Mouse (Mus musculus): ENCODE measurements at regions not wholly inside any gene's neighbourhood (a gene's known extent, or its start where the extent isn't known, plus 50 kb on each side); places are given as distances from the start of the nearest gene placed in this dataset.

DNA sequence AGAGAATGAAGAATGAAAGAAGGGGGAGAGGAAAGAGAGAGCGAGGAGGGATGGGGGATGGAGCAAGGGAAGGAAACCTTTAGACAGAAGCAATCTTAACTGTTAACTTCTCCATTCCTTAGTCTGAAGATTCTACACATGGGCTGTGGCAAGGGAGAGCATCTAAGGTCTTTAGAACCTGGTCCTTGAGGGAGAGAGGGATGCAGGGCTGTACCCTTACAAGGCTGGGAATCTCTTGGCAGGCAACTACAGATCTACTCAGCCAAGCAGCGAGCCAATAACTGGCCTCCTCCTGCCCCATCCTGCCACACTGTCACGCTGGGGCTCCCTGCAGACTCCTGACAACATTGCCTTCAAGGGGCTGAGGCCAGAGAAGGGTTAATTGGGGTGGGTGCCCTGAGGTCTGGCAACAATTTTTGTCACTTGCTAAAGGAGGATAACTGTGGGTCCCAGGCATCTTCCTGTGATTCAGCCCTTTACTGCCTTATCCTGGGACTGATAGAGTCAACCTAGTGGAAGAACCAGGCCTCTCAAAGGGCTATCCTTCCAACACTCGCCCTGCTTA lies 205.7 kb downstream of the Rpap3 start:
- DNase-seq, result no peak

DNA sequence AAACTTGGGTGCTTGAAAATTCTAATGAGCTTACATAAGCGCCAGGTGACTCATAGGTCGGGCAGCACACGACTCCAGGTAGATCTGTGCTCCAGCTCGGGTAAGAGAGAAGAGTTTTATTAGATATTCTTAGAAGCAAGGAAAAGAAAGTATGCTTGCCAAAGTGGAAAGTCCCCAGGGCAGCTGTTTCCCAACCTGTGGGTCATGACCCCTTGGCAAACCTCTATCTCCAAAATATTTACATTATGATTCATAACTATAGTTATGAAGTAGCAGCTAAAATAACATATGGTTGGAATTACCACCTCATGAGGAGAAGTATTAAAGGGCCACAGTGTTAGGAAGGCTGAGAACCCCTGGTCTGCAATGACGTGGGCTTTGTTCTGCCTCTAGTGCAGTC lies 206.4 kb downstream of the Rpap3 start:
- DNase-seq, result no peak

DNA sequence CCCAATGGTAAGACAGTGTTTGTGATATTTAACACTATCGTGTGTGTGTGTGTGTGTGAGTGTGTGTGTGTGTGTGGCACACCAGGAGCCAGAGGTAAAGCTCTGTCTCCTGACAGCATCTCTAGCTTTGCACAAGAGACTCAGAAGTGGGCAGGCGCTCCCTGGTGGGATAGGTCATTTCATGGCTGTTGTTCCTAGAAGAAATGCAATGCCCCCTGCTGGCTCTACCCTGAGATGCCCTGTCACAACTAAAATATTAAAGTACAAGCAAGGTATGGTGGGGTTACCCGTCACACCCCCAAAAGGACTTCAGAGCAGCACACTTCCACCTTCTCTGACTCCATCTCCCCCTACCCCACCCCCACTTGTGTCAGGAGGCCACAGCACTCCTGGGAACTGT lies 207.2 kb downstream of the Rpap3 start:
- DNase-seq, result no peak

DNA sequence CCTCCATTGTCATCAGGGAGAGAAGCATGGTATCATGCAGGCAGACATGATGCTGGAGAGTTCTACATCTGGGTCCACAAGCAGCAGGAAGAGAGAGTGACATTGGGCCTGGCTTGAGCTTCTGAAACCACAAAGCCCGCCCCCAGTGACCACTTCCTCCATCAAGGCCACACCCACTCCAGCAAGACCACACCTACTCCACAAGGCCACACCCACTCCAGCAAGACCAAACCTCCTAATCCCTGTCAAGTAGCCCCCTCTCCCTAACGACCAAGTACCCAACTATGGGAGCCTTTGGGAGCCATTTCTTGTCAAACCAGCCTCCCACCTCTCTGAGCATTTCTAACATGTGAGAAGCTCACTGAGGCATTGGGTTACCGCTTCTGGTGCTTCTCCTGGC lies 209.6 kb downstream of the Rpap3 start:
- DNase-seq, result no peak

DNA sequence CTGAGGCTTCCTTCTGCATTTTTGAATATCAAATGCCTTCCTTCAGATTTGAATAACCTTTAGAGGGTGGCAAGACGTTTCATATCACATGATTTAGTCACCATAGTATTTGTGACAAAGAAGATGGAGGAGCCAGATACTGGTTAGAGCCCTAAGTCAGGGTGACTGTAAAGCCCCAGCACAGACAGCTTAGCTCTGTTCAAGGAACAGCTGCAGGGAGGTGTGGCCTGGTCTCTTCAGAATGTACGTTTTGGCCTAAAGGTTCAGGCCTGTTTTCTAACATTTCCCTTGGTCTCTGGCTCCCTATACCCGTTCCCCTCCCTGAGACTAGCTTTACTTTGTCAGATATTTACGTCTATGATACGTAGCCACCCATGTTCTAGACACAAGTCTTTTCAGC lies 212.3 kb downstream of the Rpap3 start:
- DNase-seq, result no peak

DNA sequence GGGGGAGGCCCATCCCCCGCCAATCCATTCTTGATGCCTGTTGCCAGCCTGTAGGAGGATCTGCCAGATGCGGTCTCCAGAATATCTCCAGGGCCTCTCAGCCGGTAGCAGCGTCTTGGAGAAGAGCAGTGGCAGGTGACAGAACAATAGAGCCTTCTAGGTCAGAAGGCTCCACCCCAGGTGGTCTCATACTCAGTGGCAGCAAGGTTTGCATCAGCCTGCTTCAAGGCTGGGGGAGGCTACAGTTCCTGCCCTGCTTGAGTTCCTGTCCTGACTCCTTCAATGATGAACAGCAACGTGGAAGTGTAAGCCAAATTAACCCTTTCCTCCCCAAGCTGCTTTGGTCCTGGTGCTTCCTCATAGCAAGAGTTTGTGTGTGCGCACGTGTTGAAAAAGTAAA lies 213.8 kb downstream of the Rpap3 start:
- no peak for DNase-seq

DNA sequence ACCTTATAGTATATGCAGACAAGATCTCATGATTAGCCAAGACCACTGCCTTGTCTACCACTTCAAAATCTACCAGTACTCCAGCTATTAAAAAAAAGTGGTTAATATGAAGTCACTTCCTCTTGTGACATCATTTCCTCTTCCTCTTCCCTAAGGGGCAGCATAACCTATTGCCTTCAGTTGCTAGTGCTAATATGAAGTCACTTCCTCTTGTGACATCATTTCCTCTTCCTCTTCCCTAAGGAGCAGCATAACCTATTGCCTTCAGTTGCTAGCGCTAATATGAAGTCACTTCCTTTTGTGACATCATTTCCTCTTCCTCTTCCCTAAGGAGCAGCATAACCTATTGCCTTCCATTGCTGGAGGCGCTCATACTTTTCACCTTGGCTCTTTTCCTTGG lies 218.2 kb downstream of the Rpap3 start:
- DNase-seq, result no peak

DNA sequence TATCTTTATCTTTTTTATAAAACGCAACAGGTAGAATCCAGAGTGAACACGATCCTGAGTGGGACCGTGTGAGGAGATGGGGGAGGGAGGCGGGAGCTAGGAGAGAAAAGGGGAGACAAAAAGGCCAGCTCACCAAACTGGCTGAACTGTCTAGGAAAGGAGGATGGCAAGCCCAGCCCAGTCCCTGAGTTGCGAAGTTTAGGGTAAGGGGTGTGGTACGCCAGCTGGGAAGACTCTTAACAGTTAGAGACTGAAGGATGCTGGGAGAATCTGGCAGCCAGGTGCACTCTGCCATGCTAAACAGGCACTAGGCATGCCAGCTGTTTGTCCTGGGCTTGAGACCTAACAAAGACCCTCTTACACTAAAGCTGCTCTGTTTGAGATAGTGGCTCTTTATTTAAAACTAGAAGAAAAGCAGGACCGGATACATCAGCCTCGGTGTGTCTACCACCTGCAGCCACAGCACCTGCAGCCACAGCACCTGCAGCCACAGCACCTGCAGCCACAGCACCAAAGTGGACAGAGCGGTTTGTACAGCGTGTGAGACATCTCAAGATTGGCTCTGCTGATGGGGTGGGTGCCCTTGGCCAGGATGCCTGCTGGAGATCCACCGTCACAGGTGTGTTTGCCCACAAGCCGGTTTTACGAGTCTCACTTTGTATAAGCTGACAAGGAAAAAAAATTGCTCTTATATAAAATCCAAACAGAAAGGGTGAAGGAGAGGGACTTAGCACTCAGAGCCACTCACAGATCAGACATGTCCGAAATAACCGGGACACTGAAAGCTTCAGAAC lies 225.1 kb upstream of the Amigo2 start:
- DNase-seq, result no peak

DNA sequence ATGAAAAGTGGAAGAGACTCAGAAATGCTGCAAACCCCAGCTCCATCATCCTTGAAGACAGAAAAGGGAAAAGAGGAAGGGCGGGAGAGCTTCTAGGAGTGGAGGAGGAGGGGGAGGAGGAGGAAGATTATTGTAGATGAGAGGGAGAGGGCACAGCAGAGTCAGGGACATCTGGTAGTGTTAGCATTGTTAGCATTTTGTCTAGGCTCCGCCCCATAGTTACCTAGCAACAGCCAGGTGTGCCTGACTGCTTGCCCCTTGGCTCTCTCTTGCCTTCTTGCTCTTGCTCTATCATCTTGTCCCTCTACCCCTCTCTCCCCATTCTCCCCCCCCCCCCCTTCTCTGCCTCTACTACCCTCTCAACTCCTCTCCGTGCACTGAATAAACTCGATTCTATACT lies 224.4 kb upstream of the Amigo2 start:
- no peak for DNase-seq

DNA sequence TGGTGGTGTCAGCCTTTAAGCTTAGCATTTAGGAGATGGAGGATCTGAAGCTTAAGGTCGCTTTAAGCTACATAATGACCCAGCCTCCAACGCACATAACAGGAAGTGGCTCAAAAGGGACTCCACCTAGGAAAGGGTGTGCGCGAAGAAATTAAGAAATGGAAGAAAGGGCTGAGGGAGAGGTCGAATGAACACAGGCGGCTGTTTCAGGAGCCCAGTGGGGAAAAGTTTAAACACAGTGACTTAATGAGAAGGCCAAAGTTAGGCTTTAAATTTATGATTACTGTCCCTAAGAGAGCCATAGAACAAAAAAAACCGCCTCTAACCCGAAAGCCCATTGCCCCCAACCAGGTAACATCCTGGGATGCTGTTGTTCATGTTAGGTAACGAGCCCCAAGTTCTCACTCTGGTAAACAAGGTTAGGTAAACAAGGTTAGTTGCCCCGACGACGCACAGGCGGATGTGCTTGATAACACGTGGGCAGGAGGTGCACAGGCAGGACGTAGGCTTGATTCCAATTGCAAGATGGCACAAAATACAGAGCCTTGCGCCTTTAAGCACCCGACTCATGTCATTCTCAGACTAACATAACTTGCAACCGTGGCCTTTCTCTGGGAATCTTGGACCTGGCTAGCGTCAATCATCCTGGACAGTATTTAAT lies 222.7 kb upstream of the Amigo2 start:
- no peak for DNase-seq

DNA sequence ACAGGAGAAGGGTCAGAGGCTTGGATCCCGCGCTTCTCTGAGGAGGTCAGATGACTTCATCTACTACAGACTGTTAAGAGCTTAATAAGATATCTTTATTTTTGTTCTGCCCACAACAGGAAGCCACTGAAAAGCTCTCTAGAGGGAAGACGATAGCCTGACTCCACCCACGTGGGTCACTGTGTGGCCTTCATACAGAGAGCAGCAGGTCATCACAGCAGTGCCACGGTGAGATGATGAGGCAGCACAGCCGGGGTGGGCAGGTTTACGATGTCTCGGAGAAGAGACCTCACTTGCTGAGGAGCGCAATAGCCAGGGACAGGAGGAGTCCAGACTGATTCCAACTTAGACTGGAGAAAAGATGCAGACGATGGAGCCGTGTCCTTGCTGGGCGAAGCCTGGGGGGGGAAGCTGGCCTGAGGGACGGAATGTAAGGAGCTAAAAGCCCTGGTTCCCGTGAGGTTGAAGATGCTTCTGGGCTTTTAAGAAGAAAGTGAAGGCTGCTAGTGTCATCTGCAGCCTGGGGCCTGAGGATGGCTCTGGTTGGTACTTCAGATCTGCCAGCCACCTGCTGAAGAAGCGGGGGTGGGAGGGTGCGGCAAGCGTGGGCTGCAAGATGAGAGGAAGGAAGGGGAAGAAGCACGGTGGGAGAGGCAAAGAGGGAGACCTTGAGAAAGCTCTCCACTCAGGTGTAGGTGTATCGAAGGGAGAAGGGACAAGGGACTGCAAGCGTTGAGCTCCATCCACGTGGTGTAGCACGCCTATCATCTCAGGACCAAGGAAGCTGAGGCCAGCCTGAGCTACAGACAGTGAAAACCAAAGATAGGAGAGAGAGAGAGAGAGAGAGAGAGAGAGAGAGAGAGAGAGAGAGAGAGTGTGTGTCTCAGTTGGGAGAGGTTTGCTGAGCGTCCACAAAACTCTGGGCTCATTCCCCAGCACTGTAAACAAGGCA lies 221.9 kb upstream of the Amigo2 start:
- no peak for DNase-seq

DNA sequence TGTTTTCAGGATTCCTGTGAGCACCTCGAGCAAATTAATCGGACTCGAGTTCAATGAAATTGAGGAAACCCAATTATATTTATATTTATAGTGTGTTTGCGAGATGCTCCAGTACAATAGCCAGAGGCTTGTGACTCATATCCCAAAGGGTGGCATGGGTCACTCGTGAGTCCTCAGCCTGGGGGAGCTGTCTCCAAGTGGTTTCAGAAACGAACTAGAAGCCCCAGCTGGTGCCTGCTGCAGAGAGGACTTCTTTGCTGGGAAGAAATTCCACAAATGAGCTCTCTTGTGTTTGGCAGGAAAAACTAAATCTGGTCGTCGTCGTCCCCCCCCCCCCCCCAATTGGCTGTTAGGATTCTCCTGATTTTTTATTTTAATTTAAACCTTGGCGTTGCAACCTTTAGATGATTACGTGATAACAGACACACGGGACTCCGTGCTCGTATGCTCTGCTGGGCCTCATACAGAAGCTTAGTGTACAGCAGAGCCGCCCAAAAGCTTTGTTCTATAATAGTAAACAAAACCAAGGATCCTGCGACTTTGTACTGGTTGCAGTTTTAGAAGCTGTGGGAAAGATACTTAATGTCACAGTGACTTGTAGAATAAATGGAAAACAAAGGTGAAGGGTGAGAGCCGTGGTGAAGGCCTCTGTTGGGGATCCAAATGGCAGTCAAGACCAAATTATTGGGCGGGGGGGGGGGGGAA lies 220.8 kb upstream of the Amigo2 start:
- no peak for DNase-seq

DNA sequence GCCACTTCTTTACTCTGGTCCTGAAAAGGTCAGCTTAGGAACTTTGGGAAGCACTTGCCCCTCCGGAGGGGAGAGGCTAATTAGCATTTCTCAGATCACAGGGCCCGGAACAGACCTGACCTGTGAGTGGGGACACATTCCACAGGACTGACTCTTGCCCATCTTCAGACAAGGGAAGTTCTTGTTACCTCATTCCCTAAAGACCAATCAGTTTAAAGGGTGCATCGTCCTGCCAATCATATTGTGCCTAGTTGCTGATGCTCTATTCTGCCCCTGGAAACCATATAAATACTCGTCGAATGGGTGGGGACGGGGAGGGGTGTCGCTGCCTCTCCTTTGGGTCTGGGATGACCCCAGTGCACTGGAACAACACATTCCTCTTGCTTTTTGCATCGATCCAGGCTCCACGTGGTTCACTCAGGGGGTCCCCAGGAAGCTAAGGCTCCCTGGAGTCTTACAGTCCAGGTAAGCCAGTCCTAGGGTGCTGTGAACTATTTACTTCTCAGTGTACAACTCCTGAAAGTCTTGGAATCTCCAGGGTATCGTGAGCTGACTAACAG lies 219.9 kb upstream of the Amigo2 start:
- DNase-seq, result no peak

DNA sequence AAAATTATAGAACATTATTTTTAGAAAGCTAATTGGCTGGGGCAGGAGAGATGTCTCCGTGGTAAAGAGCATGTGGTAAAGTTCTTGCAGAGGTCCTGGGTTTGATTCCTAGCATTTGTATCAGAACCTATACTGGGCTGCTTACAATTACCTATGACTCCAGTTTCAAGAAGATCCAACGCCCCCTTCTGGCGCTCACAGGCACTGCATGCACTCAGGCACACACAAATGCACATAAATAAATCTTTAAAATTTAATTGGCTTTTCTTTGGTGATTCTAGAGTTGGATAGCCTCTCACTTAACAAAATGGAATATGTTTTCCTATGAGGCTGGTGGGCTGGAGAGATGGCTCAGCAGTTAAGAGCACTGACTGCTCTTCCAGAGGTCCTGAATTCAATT lies 219.0 kb upstream of the Amigo2 start:
- no peak for DNase-seq

DNA sequence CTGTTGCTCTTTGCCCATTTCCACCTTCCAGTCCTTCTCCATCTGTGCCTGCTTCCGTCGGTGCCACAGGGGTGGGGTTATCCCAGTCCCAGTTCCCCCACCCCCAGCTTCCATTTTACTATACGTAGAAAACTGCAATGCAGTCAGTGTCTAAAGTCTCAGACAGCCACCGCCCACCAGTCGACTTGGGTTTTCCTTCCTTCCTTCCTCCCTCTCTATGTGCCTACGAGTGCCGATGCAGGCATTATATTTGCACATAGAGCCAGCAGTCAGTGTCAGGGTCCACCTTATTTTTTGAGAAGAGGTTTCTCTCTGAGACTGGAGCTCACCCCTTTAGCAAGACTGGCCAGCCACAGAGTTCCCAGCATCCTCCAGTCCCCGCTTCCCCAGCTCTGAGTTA lies 218.3 kb upstream of the Amigo2 start:
- no peak for DNase-seq

DNA sequence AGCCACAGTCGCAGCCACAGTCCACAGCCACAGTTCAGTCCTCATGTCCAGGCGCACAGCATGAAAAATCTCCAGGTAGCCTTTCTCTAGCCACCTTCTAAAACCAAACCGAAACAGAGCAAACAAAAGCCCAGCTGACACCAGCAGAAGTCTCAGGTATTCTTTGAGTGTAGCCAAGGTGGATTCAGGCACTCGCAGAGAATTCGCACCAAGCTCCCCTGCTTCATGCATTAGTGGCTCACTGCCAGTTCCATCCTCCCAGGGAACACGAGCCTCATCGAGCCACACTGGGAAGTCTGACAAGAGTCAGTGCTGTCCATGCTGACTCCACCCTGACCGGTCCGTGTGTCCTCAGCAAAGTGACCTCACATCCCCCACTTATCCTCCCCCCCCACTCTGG lies 217.7 kb upstream of the Amigo2 start:
- no peak for DNase-seq

DNA sequence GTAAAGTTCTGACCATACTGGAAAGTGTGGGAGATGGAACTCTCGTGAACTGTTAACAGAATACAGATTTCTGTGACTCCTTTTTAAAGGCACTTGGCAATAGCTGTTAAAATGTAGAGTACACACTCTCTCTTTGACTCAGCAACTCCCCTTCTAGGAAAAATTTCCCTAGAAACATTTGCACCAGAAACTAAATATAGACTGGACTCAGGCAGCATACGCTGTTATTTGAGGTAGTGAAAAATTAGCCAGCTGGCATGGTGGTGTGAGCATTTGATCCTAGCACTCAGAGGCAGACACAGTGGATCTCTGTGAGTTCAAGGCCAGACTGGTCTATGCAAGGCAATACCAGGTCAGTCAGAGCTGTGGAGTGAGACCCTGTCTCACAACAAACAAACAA lies 215.5 kb upstream of the Amigo2 start:
- no peak for DNase-seq

DNA sequence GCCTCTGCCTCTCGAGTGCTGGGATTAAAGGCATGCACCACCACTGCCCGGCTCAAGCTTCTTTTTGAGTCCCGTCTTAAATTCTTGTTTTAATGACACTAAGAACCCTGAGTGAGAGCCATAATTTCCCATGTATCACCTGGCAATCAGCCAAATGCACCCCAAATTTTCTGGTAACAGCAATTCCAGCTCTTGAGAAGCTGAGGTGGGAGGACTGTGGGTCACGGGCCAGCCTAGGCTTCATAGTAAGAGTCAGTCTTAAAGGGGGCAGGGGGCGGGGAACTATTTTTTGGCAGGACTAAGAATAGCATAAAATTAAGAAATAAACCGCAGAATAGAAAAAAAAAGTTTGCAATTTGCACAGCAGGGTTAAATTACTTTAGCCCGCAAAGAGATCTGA lies 214.9 kb upstream of the Amigo2 start:
- DNase-seq, result no peak

DNA sequence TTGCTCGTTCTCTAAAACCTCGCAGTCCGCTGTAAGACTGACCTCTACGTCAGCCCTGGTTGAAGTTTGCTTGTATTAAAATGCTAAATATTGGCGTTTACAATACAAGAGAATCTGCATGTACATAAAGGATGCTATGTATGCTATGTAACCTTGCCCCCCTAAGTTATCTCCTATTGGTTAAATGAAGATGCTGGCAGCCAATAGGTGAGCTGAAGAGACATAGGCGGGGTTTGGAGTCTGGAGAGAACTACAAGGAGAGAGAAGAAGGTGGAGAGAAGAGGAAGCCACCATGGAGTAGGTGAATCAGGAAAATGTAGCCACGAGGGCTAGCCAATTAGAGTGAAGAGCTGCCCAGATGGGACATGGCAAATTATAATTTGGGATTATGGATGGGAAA lies 214.0 kb upstream of the Amigo2 start:
- no peak for DNase-seq

DNA sequence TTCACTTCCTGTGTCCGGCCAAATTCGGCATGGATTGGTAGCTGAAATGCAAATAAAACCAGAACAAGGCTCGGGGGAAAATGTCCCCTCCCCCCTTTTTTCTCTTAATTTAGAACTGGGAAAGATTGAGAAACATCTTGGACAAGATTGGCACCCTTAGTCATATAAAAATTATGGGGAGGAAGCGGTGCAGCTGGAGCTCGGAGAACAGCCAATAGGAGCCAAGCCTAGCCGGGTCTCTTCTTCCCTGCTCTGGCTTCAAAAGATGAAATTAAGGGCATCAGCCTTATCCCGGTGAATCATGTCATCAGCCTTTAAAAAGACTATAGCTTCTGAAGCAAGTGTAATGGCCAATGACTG lies 213.3 kb upstream of the Amigo2 start:
- DNase-seq, result no peak

DNA sequence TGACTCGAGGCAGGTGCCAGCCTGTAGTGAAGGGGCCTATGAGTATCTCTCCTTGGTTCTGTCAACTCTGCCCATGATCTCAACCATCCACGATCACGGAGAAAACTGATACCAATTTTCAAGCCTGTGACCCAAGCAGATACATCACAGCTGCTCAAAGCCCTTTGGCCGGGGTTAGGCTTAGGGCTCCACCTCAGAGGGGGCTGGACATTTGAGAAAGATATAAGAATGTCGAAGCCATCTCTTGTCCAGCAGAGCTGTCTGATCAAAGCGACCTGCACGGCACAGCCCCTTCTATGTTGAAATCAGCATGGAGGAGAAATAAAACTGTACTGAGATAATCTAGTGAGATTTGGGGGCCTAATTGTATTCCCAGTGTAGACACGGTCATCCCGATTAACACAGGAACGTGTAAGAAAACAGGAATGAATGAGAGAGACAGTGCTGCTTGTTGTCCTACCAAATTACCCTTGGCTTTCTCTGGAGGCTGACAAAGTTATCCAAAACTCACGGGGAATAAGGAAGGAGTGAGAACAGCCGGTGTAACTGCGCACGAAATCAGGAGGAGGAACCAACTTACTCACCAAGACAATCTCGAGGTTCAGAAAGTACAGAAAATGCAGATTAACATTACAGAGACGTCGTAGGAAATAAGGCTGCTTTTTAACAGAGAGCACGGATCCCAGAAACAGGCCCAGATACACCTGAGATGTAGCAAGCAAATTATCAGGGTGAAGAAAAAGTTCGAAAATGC lies 212.7 kb upstream of the Amigo2 start:
- DNase-seq, result no peak

DNA sequence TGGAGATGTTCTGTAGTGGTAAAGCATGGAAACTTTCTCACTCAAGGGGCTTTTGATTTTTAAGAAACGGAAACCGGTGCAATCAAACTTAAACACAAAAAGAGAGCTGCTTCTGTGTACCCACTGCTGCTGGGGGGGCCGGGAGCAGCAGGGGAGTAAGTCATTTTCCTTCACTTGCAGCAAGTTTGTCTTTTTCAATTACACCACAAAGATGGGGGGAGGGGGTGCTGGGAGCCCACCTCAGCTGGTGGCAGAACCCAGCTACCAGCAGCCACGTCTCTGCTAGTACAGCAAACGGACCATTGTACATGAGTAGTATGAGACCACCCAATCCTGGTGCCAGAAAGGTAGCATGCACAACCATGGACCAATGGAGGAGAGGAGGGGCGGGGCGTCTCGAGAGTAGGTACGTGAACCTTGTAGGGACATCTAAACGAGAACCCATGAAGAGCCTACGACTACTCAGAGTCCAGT lies 211.7 kb upstream of the Amigo2 start:
- DNase-seq, result no peak
